Mouse (Mus musculus): Measurements from ENCODE around the gene Pias1. TPM values are rescaled to one million over a fixed set of nuclear protein-coding genes. Genes with fewer than 3 reads are reported as not detected.

The Pias1 gene
- polyA plus RNA-seq, 1 experiment from 2014 or later, result 63.2 TPM

GRCm38 (mm10) chr9:62932575-62933339, 55.0 kb downstream of the Pias1 start:
- H3K9ac ChIP-seq (ENCODE audit: low read length), result no peak overlapping the region
- H3K27me3 ChIP-seq (ENCODE audit: control insufficient read depth, insufficient read depth, low read length), result no peaks in the 10 kb centered on the region
- no peaks in the 10 kb centered on the region for H3K9me3 ChIP-seq (ENCODE audit: control insufficient read depth, low read length)
- no peak for DNase-seq (ENCODE audit: low spot score)
- no peak for ATAC-seq (replicated peaks; ENCODE audit: low FRiP score)
- H3K4me1 ChIP-seq (replicated peaks; ENCODE audit: control insufficient read depth, insufficient read depth, low read length), result 0 out of 2 replicates have a peak, but pooled peaks cover 2% of the 10 kb centered on the region
- H3K36me3 ChIP-seq (ENCODE audit: control insufficient read depth, insufficient read depth, low read length), result no peaks in the 10 kb centered on the region
- no peak overlapping the region for H3K4me3 ChIP-seq (ENCODE audit: low read depth, low read length)
- H3K27ac ChIP-seq (ENCODE audit: low read depth, low read length), result no peak overlapping the region
- 86% methylated on average over 4 of the region's 4 CpGs for WGBS
- no peak overlapping the region for H3K4me2 ChIP-seq (ENCODE audit: low read depth, low read length, severe bottlenecking)

GRCm38 (mm10) chr9:62924886-62925610, 62.7 kb downstream of the Pias1 start:
- 93% methylated on average over 2 of the region's 2 CpGs for WGBS
- ATAC-seq (replicated peaks; ENCODE audit: low FRiP score), result no peak
- no peak overlapping the region for H3K27ac ChIP-seq (ENCODE audit: low read depth, low read length)

GRCm38 (mm10) chr9:62920877-62921276, 66.8 kb downstream of the Pias1 start:
- Histone ChIP-seq H3K9ac (ENCODE audit: low read length) (no peak overlapping the region), H3K4me2 (ENCODE audit: low read depth, low read length, severe bottlenecking) (no peak overlapping the region), H3K9me3 (ENCODE audit: control insufficient read depth, low read length) (no peaks in the 10 kb centered on the region), H3K4me3 (ENCODE audit: low read depth, low read length) (no peak overlapping the region), H3K27ac (ENCODE audit: low read depth, low read length) (no peak overlapping the region), H3K36me3 (ENCODE audit: control insufficient read depth, insufficient read depth, low read length) (peaks cover 3% of the 10 kb centered on the region; the same call in 1 of the 2 replicates), H3K4me1 (replicated peaks; ENCODE audit: control insufficient read depth, insufficient read depth, low read length) (no peaks in the 10 kb centered on the region), H3K27me3 (ENCODE audit: control insufficient read depth, insufficient read depth, low read length) (no peaks in the 10 kb centered on the region)
- no peak for DNase-seq (ENCODE audit: low spot score)
- no peak for ATAC-seq (replicated peaks; ENCODE audit: low FRiP score)
- 85% methylated on average over 2 of the region's 2 CpGs for WGBS

More at GRCm38 (mm10) chr9:62924886-62925610, 62.7 kb downstream of the Pias1 start:
- H3K4me2 ChIP-seq (ENCODE audit: low read depth, low read length, severe bottlenecking), result no peak overlapping the region
- no peak for DNase-seq (ENCODE audit: low spot score)
- H3K9me3 ChIP-seq (ENCODE audit: control insufficient read depth, low read length), result no peaks in the 10 kb centered on the region
- no peaks in the 10 kb centered on the region for H3K36me3 ChIP-seq (ENCODE audit: control insufficient read depth, insufficient read depth, low read length)
- no peak overlapping the region for H3K4me3 ChIP-seq (ENCODE audit: low read depth, low read length)
- 0 out of 2 replicates have a peak, but pooled peaks cover 2% of the 10 kb centered on the region for H3K4me1 ChIP-seq (replicated peaks; ENCODE audit: control insufficient read depth, insufficient read depth, low read length)
- no peak overlapping the region for H3K9ac ChIP-seq (ENCODE audit: low read length)
- no peaks in the 10 kb centered on the region for H3K27me3 ChIP-seq (ENCODE audit: control insufficient read depth, insufficient read depth, low read length)

- no peak for ATAC-seq (replicated peaks; ENCODE audit: low FRiP score)
- Histone ChIP-seq H3K27ac (ENCODE audit: low read depth, low read length) (no peak overlapping the region), H3K9me3 (ENCODE audit: control insufficient read depth, low read length) (no peaks in the 10 kb centered on the region; the same call in 1 of the 2 replicates), H3K4me2 (ENCODE audit: low read depth, low read length, severe bottlenecking) (no peak overlapping the region), H3K36me3 (ENCODE audit: control insufficient read depth, insufficient read depth, low read length) (peaks cover 8% of the 10 kb centered on the region), H3K27me3 (ENCODE audit: control insufficient read depth, insufficient read depth, low read length) (no peaks in the 10 kb centered on the region), H3K4me1 (replicated peaks; ENCODE audit: control insufficient read depth, insufficient read depth, low read length) (no peaks in the 10 kb centered on the region), H3K9ac (ENCODE audit: low read length) (no peak overlapping the region), H3K4me3 (ENCODE audit: low read depth, low read length) (no peak overlapping the region)
- 92% methylated on average over 1 of the region's 1 CpGs for WGBS
- no peak for DNase-seq (ENCODE audit: low spot score)
Measured at GRCm38 (mm10) chr9:62917059-62917458, 70.7 kb downstream of the Pias1 start.

GRCm38 (mm10) chr9:62913390-62914069, 74.2 kb downstream of the Pias1 start:
- ATAC-seq (replicated peaks; ENCODE audit: low FRiP score) (no peak), DNase-seq (ENCODE audit: low spot score) (no peak)
- H3K27ac ChIP-seq (ENCODE audit: low read depth, low read length), result no peak overlapping the region
- H3K27me3 ChIP-seq (ENCODE audit: control insufficient read depth, insufficient read depth, low read length), result no peaks in the 10 kb centered on the region
- no peaks in the 10 kb centered on the region; the same call in 1 of the 2 replicates for H3K9me3 ChIP-seq (ENCODE audit: control insufficient read depth, low read length)
- H3K4me1 ChIP-seq (replicated peaks; ENCODE audit: control insufficient read depth, insufficient read depth, low read length), result no peaks in the 10 kb centered on the region
- WGBS, result 88% methylated on average over 5 of the region's 5 CpGs
- H3K4me3 ChIP-seq (ENCODE audit: low read depth, low read length), result no peak overlapping the region
- no peak overlapping the region for H3K4me2 ChIP-seq (ENCODE audit: low read depth, low read length, severe bottlenecking)
- H3K9ac ChIP-seq (ENCODE audit: low read length), result no peak overlapping the region
- H3K36me3 ChIP-seq (ENCODE audit: control insufficient read depth, insufficient read depth, low read length), result peaks cover 8% of the 10 kb centered on the region

- DNase-seq (ENCODE audit: low spot score) (no peak), ATAC-seq (replicated peaks; ENCODE audit: low FRiP score) (no peak)
- Histone ChIP-seq H3K9ac (ENCODE audit: low read length) (no peak overlapping the region), H3K27me3 (ENCODE audit: control insufficient read depth, insufficient read depth, low read length) (no peaks in the 10 kb centered on the region), H3K4me1 (replicated peaks; ENCODE audit: control insufficient read depth, insufficient read depth, low read length) (no peaks in the 10 kb centered on the region), H3K36me3 (ENCODE audit: control insufficient read depth, insufficient read depth, low read length) (no peaks in the 10 kb centered on the region; the same call in 1 of the 2 replicates), H3K27ac (ENCODE audit: low read depth, low read length) (no peak overlapping the region), H3K4me2 (ENCODE audit: low read depth, low read length, severe bottlenecking) (no peak overlapping the region), H3K9me3 (ENCODE audit: control insufficient read depth, low read length) (no peaks in the 10 kb centered on the region), H3K4me3 (ENCODE audit: low read depth, low read length) (no peak overlapping the region)
- WGBS, result 94% methylated on average over 8 of the region's 8 CpGs
Measured at GRCm38 (mm10) chr9:62905039-62905438, 82.7 kb downstream of the Pias1 start.

GRCm38 (mm10) chr9:62903841-62904240, 83.9 kb downstream of the Pias1 start:
- H3K4me1 ChIP-seq (replicated peaks; ENCODE audit: control insufficient read depth, insufficient read depth, low read length), result no peaks in the 10 kb centered on the region
- ATAC-seq (replicated peaks; ENCODE audit: low FRiP score) (no peak), DNase-seq (ENCODE audit: low spot score) (no peak)
- no peak overlapping the region for H3K4me3 ChIP-seq (ENCODE audit: low read depth, low read length)
- H3K27me3 ChIP-seq (ENCODE audit: control insufficient read depth, insufficient read depth, low read length), result no peaks in the 10 kb centered on the region
- no peak overlapping the region for H3K4me2 ChIP-seq (ENCODE audit: low read depth, low read length, severe bottlenecking)
- no peaks in the 10 kb centered on the region for H3K36me3 ChIP-seq (ENCODE audit: control insufficient read depth, insufficient read depth, low read length)
- no peak overlapping the region for H3K9ac ChIP-seq (ENCODE audit: low read length)
- H3K9me3 ChIP-seq (ENCODE audit: control insufficient read depth, low read length), result no peaks in the 10 kb centered on the region
- WGBS, result 98% methylated on average over 2 of the region's 2 CpGs
- H3K27ac ChIP-seq (ENCODE audit: low read depth, low read length), result no peak overlapping the region

- DNase-seq (ENCODE audit: low spot score) (no peak), ATAC-seq (replicated peaks; ENCODE audit: low FRiP score) (no peak)
- Histone ChIP-seq H3K4me1 (replicated peaks; ENCODE audit: control insufficient read depth, insufficient read depth, low read length) (no peaks in the 10 kb centered on the region), H3K9ac (ENCODE audit: low read length) (no peak overlapping the region), H3K4me2 (ENCODE audit: low read depth, low read length, severe bottlenecking) (no peak overlapping the region), H3K36me3 (ENCODE audit: control insufficient read depth, insufficient read depth, low read length) (no peaks in the 10 kb centered on the region), H3K4me3 (ENCODE audit: low read depth, low read length) (no peak overlapping the region), H3K27ac (ENCODE audit: low read depth, low read length) (no peak overlapping the region), H3K9me3 (ENCODE audit: control insufficient read depth, low read length) (no peaks in the 10 kb centered on the region), H3K27me3 (ENCODE audit: control insufficient read depth, insufficient read depth, low read length) (no peaks in the 10 kb centered on the region)
- WGBS, result 85% methylated on average over 2 of the region's 2 CpGs
Measured at GRCm38 (mm10) chr9:62901736-62902135, 86.0 kb downstream of the Pias1 start.
